In the genomic region with DNA sequence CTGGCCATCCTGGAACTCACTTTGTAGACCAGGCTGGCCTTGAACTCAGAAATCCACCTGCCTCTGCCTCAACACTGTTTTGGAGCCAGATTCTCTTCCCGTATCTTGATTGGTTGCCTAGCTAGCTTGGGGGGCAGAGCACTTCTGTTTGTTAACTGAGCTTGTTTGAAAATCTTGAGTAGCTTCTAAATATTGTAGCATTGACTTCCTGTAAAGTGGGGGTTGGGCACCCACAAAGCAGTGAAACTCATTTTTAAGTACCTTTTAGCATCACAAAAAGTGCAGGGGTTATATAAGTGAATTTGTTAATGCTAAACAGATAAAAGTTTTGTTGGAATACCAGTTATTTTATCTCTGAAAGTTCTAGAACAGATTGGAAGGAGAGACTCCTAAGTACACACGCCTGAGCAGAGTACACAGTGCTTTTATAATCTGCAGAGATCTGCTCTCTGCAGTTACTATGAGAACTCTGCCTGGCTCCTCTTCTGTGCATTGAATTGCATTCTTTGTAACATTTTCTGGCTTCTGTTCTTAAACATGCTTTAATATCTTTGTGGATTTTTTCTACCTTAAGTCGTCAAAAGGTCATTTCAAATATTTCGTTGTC, we compare ENCODE assay signal across 23 mouse cellular contexts. TPM values are rescaled to one million over a fixed set of nuclear protein-coding genes. Genes with fewer than 3 reads are reported as not detected.
DNase-seq lines count a peak whose midpoint lies in the region; ATAC-seq lines count a peak whose summit lies in the region.
"Had no signal": no experiment of that assay in that cellular context is flagged by ENCODE, and none has a peak within 500 bp of the region (broad histone marks: within the 10 kb centered on the region; RNA-seq: fewer than 3 reads in every experiment).

No protein-coding gene starts in this region.

- H3K27me3 ChIP-seq in heart, embryonic 12.5 days (replicated peaks): no peaks in the 10 kb centered on the region
- H3K27me3 ChIP-seq: embryonic facial prominence, embryonic 15.5 days; megakaryocyte, embryonic 14.5 days; midbrain, embryonic 13.5 days had no signal

- H3K27ac ChIP-seq in heart, embryonic 12.5 days (ENCODE audit: poor library complexity, severe bottlenecking): no peak overlapping the region
- H3K27ac ChIP-seq: embryonic facial prominence, embryonic 15.5 days; hindbrain, postnatal 0 days; limb, embryonic 10.5 days; midbrain, embryonic 13.5 days had no signal

- H3K4me3 ChIP-seq in heart, embryonic 12.5 days: no peak overlapping the region
- H3K4me3 ChIP-seq: embryonic facial prominence, embryonic 15.5 days; limb, embryonic 10.5 days; megakaryocyte, embryonic 14.5 days; midbrain, embryonic 13.5 days had no signal

- 81% methylated on average over 4 of the region's 4 CpGs for WGBS in heart, embryonic 12.5 days

- H3K4me1 ChIP-seq in heart, embryonic 12.5 days (replicated peaks): peaks cover 59% of the 10 kb centered on the region

- no peak for ATAC-seq in heart, embryonic 12.5 days (ENCODE audit: insufficient number of reproducible peaks, low FRiP score)
- ATAC-seq in activated CD4-positive, CD25-positive, alpha-beta regulatory T cell, adult 4 months: peak; percentile 37
- ATAC-seq: forebrain, embryonic 14.5 days; hindbrain, postnatal 0 days; intestine, postnatal 0 days; midbrain, embryonic 13.5 days had no signal

- no peaks in the 10 kb centered on the region for H3K9me3 ChIP-seq in heart, embryonic 12.5 days (replicated peaks)
- H3K9me3 ChIP-seq: embryonic facial prominence, embryonic 15.5 days; limb, embryonic 10.5 days; megakaryocyte, embryonic 14.5 days; midbrain, embryonic 13.5 days had no signal

- no peak overlapping the region for H3K4me2 ChIP-seq in heart, embryonic 12.5 days
- H3K4me2 ChIP-seq: embryonic facial prominence, embryonic 15.5 days; midbrain, embryonic 13.5 days had no signal

- peak; percentile 71 for DNase-seq in heart, adult 11 months
- peak; percentile 30 for DNase-seq in lung, postnatal 36 days
- DNase-seq in lung, postnatal 25 days (ENCODE audit: low spot score): no peak
- DNase-seq in left cerebral cortex, adult 11 months (ENCODE audit: low spot score): no peak
- DNase-seq in Muller cell, postnatal 12 days (ENCODE audit: inconsistent ontology term): no peak
- DNase-seq: adrenal gland, postnatal 25 days; cerebellum, adult 9-11 months; gastrocnemius, postnatal 36 days; kidney, postnatal 36 days; layer of hippocampus, adult 9-11 months; liver; lung, postnatal 14 days; right cerebral cortex, postnatal 14 days; spleen, adult 18-20 months had no signal

- H3K9ac ChIP-seq in heart, embryonic 12.5 days: no peak overlapping the region
- H3K9ac ChIP-seq: embryonic facial prominence, embryonic 15.5 days; midbrain, embryonic 13.5 days had no signal

- H3K36me3 ChIP-seq in heart, embryonic 12.5 days: peaks cover 7% of the 10 kb centered on the region

RNA-seq across cellular contexts. Expression of a gene that starts 7.0 kb away (rescaled TPM):
- polyA plus RNA-seq in heart, embryonic 12.5 days (2016; fragmentation: Nextera tagmentation; extraction: Ambion mirVana): 71.1 and 76.6 TPM in 2 replicates
- 100 to 1,000 TPM in 1 of 2 experiments, 10 to 100 TPM in 1; 83.0 to 101 TPM for polyA plus RNA-seq in activated CD4-positive, CD25-positive, alpha-beta regulatory T cell, adult 4 months (2017; shearing (Covaris generic))

RNA-seq across cellular contexts. Expression of a gene that starts 7.0 kb away (rescaled TPM):
- polyA plus RNA-seq in heart, embryonic 12.5 days (2016; fragmentation: Nextera tagmentation; extraction: Ambion mirVana): 54.8 and 55.9 TPM in 2 replicates
- polyA plus RNA-seq in activated CD4-positive, CD25-positive, alpha-beta regulatory T cell, adult 4 months (2017; shearing (Covaris generic)): 10 to 100 TPM; 26.0 to 32.0 TPM

Comparison
In these comparisons a context has a peak if more than half of its experiments do, and no peak if none do; other contexts are left out.
1. DNase-seq: peak in heart, adult 11 months (single experiment) and lung, postnatal 36 days (single experiment); none in lung, postnatal 25 days (single experiment), left cerebral cortex, adult 11 months (single experiment) and Muller cell, postnatal 12 days (single experiment).